Mouse (Mus musculus) CH12F3 (cell line): ENCODE measurements at regions not wholly inside any gene's neighbourhood (a gene's known extent, or its start where the extent isn't known, plus 50 kb on each side); places are given as distances from the start of the nearest gene placed in this dataset.
"Not testable (repeated sequence)": the region's sequence is repeated elsewhere in the genome, so short reads cannot be mapped to it uniquely, and the experiment has no call there.

Experiments used
- in situ Hi-C: fragments of 300-500 bp; cut with MboI; formaldehyde crosslinking; loops from 2 replicates; pipeline ENCODE4 v1.14.3; 2020; ENCODE audit warnings: low sequenced_read_pairs

DNA sequence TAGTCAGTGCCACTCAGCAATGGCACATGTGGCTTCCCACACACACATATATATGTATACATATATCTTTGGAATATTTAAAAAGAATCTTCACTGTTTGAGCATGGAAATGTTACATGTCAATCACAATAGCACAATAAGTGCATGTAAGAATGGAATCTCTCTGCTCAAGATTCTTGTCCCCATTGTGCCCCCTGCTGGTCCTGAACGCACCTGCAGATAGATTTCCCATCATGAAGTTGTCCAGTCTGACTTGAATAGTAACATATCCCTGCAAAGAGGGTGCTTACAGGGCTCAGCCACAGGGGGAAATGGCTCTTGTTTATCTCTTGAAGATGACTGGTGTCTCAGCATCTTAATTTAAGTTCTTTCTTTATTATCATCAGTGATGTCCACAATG is 770.8 kb upstream of the Zfp386 start:
- in situ Hi-C loops, result not testable (repeated sequence)

DNA sequence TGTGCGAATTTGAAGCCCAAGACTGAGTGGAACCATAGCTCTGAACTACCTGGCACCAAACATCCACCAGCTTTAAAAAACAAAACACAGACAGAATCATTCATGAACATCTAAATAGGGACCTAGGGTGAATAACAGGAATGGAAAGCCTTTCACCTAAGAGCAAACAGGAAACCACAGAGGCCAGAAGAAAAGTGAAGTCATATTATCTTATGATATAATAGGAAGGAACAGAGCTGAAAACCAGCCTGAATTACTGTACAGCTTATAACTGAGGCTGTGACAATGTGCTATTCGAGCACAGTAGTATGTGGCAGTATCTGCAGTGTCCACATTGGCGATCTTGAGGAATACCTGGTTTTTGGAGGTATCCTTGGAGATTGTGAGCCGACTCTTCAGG is 753.8 kb upstream of the Zfp386 start:
- in situ Hi-C loops, result not testable (repeated sequence)

DNA sequence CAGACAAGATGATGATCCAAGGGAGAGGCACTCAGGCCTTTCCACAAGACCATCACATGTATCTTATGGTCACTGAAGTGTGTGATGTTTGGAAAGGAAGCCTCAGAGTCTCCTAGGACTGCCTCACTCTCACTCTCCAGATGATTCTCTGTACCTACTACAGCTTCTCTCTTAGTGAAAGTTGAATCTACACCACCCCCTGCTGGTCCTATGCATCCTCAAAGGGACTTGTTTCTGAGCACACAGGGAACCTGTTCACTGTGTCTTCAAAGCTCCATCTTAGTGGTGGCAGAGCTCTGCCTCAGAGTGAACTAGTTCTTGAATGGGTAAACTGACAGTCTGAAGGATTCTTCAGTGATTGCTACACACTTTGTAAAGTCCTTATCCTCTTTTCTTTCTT is 749.5 kb upstream of the Zfp386 start:
- in situ Hi-C loops, result not testable (repeated sequence)

DNA sequence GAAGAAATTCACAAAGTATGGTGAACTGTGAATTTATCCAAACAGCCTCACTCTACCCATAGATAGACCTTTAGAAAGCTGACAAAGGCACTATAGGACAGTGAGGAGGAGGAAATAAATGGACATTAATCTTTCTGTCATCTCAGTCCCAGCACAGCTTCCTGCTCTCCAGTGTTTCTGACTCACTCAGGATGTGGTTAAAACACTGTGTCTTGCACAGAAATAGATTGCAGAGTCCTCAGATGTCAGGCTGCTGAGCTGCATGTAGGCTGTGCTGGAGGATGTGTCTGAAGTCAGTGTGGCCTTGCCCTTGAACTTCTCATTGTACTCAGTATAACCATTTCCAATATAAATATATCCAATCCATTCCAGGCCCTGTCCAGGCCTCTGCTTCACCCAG is 735.6 kb upstream of the Zfp386 start:
- in situ Hi-C loops, result no loop called here

DNA sequence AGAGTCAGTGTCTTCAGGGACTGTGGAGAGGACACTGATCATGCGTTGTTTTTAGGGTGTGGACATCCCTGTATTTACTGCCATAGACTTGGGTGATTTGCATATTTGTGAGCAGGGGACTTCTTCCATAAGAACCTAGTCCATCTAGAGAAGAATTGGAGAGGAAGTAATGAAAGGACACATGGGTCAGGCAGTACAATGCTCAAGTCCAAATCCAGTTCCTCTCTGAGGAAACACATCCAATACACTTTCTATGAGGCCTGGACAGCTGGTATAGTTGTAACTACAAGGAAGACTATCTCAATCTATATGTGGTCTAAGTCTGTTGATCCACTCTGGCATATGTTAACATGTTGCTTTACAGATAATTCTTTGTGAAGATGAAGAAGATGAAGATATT is 734.9 kb upstream of the Zfp386 start:
- in situ Hi-C loops, result not testable (repeated sequence)

DNA sequence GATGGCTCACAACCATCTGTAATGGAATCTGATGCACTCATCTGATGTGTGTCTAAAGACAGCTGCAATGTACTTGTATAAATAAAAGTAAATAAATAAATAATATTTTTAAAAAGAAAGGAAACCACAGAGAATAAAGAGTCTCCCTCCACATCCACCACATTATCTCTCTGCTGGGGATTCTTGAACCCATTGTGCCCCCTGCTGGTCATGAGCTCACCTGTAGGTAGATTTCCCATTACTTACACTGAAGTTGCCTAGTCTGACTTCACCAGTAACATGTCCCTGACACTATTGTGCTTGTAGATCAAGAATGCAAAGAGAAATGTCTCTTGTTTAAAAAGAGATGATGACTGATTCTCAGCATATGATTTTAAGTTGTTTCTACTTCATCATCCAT is 726.9 kb upstream of the Zfp386 start:
- in situ Hi-C loops, result not testable (repeated sequence)

DNA sequence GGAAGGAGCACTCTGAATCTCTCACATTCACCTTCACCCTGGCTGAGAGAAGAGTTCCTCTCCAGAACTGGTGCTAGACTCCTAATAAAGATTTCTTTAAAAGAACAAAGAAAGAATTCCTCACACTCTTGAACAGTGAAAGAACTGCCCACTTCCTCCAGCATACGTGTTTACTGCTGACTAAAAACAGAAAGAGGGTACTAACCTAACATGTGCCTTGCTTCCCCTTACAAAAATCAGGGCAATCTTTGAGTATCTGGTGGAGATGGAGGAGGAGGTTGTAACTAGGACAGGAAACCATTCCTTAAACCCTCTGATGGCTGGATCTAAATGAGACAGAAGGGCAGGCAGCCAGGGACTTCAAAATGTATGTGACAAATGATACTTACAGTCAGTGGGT is 719.1 kb upstream of the Zfp386 start:
- in situ Hi-C loops, result no loop called here

DNA sequence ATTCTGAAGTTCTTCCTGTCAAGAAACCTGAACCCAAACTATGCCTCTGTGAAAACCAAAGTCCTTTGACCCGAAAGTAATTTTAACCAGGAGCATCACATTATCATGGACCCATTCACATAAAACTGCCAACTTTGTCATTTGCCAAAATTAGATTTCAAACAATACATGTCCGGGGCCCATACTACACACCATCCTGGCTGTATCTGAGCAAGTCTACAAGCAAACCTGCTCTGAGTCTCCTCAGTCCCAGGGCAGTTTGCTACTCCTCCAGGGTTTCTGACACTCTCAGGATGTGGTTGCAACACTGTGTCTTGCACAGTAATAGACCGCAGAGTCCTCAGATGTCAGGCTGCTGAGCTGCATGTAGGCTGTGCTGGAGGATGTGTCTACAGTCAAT is 712.8 kb upstream of the Zfp386 start:
- in situ Hi-C loops, result not testable (repeated sequence)

GRCm38 (mm10) chr12:115336594-115336993 is 710.9 kb upstream of the Zfp386 start:
- in situ Hi-C loops, result no loop called here

- in situ Hi-C loops, result not testable (repeated sequence)
Observed at GRCm38 (mm10) chr12:115346112-115346511, 701.4 kb upstream of the Zfp386 start.

DNA sequence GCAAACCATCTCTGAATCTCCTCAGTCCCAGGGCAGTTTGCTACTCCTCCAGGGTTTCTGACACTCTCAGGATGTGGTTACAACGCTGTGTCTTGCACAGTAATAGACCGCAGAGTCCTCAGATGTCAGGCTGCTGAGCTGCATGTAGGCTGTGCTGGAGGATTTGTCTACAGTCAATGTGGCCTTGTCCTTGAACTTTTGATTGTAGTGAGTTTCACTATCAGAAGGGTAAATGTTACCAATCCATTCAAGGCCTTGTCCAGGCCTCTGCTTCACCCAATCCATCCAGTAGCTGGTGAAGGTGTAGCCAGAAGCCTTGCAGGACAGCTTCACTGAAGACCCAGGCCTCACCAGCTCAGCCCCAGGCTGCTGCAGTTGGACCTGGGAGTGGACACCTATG is 688.5 kb upstream of the Zfp386 start:
- in situ Hi-C loops, result not testable (repeated sequence)

- in situ Hi-C loops, result not testable (repeated sequence)
Observed at GRCm38 (mm10) chr12:115365628-115366027, 681.9 kb upstream of the Zfp386 start.

DNA sequence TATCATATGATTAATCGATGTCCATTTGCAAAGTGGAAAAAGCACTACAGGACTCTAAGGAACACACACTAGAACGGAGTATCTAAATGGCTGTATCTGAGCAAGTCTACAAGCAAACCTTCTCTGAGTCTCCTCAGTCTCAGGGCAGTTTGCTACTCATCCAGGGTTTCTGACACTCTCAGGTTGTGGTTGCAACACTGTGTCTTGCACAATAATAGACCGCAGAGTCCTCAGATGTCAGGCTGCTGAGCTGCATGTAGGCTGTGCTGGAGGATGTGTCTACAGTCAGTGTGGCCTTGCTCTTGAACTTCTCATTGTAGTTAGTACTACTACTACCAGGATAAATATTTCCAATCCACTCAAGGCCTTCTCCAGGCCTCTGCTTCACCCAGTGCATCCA is 675.7 kb upstream of the Zfp386 start:
- in situ Hi-C loops, result not testable (repeated sequence)

DNA sequence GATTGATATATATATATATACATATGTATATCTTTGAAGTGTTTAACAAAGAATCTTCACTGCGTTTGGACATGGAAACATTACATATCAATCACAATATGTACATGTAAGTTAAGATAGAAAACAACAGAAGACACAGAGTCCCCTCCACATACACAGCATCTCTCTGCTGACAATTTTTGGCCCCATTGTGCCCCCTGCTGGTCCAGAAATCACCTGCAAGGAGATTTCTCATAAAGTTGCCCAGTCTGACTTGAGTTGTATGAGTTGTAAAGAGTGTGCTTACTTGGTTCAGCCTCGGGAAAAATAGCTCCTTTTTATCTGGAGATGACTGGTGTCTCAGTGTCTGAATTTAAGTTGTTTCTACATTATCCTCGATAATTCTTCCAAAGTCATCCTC is 674.5 kb upstream of the Zfp386 start:
- in situ Hi-C loops, result not testable (repeated sequence)

DNA sequence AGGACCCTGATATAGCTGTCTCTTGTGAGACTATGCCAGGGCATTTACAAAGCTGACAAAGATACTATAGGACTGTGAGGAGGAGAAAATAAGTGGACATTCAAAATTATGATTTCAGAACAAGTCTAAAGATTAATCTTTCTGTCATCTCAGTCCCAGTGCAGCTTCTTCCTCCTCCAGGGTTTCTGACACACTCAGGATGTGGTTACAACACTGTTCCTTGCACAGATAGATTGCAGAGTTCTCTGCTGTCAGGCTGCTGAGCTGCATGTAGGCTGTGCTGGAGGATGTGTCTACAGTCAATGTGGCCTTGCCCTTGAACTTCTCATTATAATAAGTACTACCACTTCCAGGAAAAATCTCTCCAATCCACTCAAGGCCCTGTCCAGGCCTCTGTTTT is 661.0 kb upstream of the Zfp386 start:
- in situ Hi-C loops, result not testable (repeated sequence)

DNA sequence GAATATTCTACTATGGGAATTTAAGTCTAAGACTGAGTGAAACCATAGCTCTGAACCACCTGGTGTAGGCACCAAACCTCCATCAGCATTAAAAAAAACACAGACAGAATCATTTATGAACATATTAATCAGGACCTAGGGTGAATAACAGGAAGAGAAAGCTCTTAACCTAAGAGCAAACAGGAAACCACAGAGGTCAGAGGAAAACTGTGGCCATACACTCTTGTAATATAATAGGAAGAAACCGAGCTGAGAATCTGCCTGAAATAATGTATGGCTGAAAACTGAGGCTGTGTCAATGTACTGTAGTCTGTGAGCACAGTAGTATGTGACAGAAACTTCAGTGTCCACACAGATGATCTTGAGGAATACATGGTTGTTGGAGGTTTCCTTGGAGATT is 643.4 kb upstream of the Zfp386 start:
- in situ Hi-C loops, result no loop called here

DNA sequence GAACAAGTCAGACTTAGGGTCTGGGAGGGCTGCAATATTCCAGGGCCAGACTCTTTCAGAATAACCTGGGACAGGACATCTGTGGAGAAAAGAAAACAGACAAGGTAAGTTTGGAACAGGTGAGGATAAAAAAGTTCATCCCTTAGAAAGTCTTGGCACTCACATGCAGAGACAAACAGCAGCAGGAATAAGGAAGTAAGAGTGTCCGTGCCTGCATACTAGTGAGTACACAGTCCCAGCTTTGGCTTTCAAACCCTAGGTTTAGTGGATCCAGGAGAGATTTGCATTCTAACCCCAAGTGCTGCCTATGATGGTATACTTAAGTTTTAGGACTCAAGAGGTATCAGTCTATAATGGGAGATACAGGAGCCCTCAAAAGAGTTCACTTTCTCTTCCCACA is 642.9 kb upstream of the Zfp386 start:
- in situ Hi-C loops, result no loop called here

DNA sequence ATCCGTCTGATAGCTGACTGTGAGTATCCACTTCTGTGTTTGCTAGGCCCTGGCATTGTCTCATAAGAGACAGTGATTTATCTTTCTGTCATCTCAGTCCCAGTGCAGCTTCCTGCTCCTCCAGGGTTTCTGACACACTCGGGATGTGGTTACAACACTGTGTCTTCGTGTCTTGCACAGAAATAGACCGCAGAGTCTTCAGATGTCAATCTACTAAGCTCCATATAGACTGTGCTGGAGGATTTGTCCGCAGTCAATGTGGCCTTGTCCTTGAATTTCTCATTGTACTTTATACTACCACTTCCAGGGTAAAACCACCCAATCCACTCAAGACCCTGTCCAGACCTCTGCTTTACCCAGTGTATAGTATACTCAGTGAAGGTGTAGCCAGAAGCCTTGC is 601.3 kb upstream of the Zfp386 start:
- in situ Hi-C loops, result not testable (repeated sequence)

- in situ Hi-C loops, result not testable (repeated sequence)
Observed at GRCm38 (mm10) chr12:115452626-115453025, 594.9 kb upstream of the Zfp386 start.

DNA sequence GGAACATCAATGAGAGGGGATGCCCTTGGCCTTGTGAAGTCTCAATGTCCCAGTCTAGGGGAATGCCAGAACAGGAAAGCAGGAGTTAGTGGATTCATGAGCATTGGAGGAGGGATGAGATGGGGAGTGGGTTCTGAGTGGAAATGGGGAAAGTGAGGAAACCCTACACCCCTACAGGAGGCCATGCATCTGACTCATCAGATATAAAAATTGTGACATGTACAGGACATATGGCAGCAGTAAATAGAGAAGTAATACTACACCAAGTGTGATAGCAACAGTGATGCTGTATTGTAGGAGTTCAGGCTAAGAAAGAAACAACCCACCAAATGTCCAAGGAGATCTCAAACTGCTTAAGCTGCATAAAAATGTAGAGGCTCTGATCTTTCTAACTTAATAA is 582.7 kb upstream of the Zfp386 start:
- in situ Hi-C loops, result not testable (repeated sequence)

DNA sequence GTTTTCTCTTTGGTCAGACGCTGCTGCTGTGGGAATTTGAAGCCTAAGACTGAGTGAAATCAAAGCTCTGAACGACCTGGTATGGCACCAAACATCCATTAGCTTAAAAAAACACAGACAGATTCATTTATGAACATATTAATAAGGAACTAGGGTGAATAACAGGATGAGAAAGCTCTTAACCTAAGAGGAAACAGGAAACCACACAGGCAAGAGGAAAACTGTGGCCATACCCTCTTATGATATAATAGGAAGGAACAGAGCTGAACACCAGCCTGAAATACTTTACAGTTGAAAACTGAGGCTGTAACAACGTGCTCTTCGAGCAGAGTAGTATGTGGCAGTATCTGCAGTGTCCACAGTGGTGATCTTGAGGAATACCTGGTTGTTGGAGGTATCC is 579.5 kb upstream of the Zfp386 start:
- in situ Hi-C loops, result not testable (repeated sequence)

GRCm38 (mm10) chr12:115468569-115468968 is 579.0 kb upstream of the Zfp386 start:
- in situ Hi-C loops, result not testable (repeated sequence)

DNA sequence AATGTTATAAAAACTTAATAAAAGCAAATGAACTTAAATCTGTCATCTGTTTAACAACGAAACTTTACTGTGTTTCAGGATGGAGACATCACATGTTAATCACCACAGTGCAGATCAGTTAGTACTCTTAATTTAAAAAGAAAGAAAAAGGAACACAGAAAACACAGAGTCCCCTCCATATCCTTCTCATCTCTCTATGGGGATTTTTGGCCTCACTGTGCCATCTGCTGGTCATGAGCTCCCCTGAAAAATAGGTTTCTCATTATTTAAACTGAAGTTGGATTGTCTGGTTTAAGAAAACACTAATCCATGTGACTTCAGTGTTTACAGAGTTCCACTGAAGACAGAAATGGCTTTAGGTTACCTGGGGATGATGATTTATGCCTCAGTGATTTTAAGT is 548.7 kb upstream of the Zfp386 start:
- in situ Hi-C loops, result no loop called here

DNA sequence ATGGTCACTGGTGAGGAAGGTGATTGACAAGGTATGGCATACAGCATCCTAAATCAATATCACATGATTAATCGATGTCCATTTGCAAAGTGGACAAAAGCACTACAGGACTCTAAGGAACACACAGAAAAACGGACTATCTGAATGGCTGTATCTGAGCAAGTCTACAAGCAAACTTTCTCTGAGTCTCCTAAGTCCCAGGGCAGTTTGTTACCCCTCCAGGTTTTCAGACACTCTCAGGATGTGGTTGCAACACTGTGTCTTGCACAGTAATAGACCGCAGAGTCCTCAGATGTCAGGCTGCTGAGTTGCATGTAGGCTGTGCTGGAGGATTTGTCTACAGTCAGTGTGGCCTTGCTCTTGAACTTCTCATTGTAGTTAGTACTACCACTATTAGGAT is 540.2 kb upstream of the Zfp386 start:
- in situ Hi-C loops, result not testable (repeated sequence)
